18 mouse cellular contexts compared by ENCODE assay signal in genomic region chr6:31299395-31299794, GRCm38 (mm10).
DNase-seq lines count a peak whose midpoint lies in the region; ATAC-seq and TF ChIP-seq lines count a peak whose summit lies in the region.
"Had no signal": no experiment of that assay in that cellular context is flagged by ENCODE, and none has a peak within 500 bp of the region (broad histone marks: within the 10 kb centered on the region; RNA-seq: fewer than 3 reads in every experiment).

No protein-coding gene starts in this region.

- WGBS in midbrain, embryonic 11.5 days = 87% methylated on average over 7 of the region's 7 CpGs
- WGBS in midbrain, postnatal 0 days = 86% methylated on average over 7 of the region's 7 CpGs

- H3K9me3 ChIP-seq in midbrain, embryonic 11.5 days (ENCODE audit: control insufficient read depth, low read length) = no peaks in the 10 kb centered on the region
- no peaks in the 10 kb centered on the region for H3K9me3 ChIP-seq in midbrain, postnatal 0 days (ENCODE audit: low read length)
- H3K9me3 ChIP-seq: embryonic facial prominence, embryonic 10.5 days; embryonic facial prominence, embryonic 12.5 days; forebrain, embryonic 13.5 days; forebrain, embryonic 15.5 days had no signal

- no peaks in the 10 kb centered on the region for H3K36me3 ChIP-seq in midbrain, embryonic 11.5 days (ENCODE audit: control insufficient read depth, insufficient read depth, low read length)
- H3K36me3 ChIP-seq in midbrain, postnatal 0 days (ENCODE audit: insufficient read depth, low read length) = no peaks in the 10 kb centered on the region
- H3K36me3 ChIP-seq: embryonic facial prominence, embryonic 10.5 days; embryonic facial prominence, embryonic 12.5 days; forebrain, embryonic 15.5 days had no signal

- ATAC-seq in midbrain, embryonic 11.5 days (ENCODE audit: low FRiP score) = no peak
- ATAC-seq in midbrain, postnatal 0 days (ENCODE audit: low FRiP score) = no peak
- ATAC-seq: forebrain, embryonic 13.5 days; forebrain, embryonic 15.5 days had no signal

- no peaks in the 10 kb centered on the region for H3K4me1 ChIP-seq in midbrain, embryonic 11.5 days (ENCODE audit: control insufficient read depth, insufficient read depth, low read length)
- H3K4me1 ChIP-seq in midbrain, postnatal 0 days (ENCODE audit: insufficient read depth, low read length) = no peaks in the 10 kb centered on the region
- H3K4me1 ChIP-seq: embryonic facial prominence, embryonic 10.5 days; embryonic facial prominence, embryonic 12.5 days; forebrain, embryonic 13.5 days; forebrain, embryonic 15.5 days had no signal

- no peaks in the 10 kb centered on the region for H3K27me3 ChIP-seq in midbrain, embryonic 11.5 days (ENCODE audit: control insufficient read depth, insufficient read depth, low read length)
- H3K27me3 ChIP-seq in midbrain, postnatal 0 days (ENCODE audit: insufficient read depth, low read length) = no peaks in the 10 kb centered on the region
- H3K27me3 ChIP-seq: embryonic facial prominence, embryonic 12.5 days; forebrain, embryonic 13.5 days; forebrain, embryonic 15.5 days had no signal

- no peak overlapping the region for H3K4me2 ChIP-seq in midbrain, embryonic 11.5 days
- H3K4me2 ChIP-seq in midbrain, postnatal 0 days (ENCODE audit: low read depth, low read length, poor library complexity, severe bottlenecking) = no peak overlapping the region
- H3K4me2 ChIP-seq: embryonic facial prominence, embryonic 12.5 days; forebrain, embryonic 13.5 days; forebrain, embryonic 15.5 days had no signal

- H3K4me3 ChIP-seq in layer of hippocampus, adult 2 months = no peak overlapping the region
- H3K4me3 ChIP-seq in midbrain, embryonic 11.5 days (ENCODE audit: low read depth, low read length) = no peak overlapping the region
- H3K4me3 ChIP-seq in midbrain, postnatal 0 days (ENCODE audit: low read depth, low read length) = no peak overlapping the region
- H3K4me3 ChIP-seq: embryonic facial prominence, embryonic 10.5 days; embryonic facial prominence, embryonic 12.5 days; forebrain, embryonic 13.5 days; forebrain, embryonic 15.5 days had no signal

- no peak overlapping the region for H3K9ac ChIP-seq in midbrain, embryonic 11.5 days (ENCODE audit: low read length)
- H3K9ac ChIP-seq in midbrain, postnatal 0 days (replicated peaks; ENCODE audit: low read length, poor library complexity, severe bottlenecking) = no peak overlapping the region
- H3K9ac ChIP-seq: embryonic facial prominence, embryonic 12.5 days; forebrain, embryonic 13.5 days; forebrain, embryonic 15.5 days had no signal

- no peak for DNase-seq in layer of hippocampus, adult 2 months (ENCODE audit: low spot score in 2 of 2)
- DNase-seq in layer of hippocampus, adult 8-10 months (ENCODE audit: low spot score in 2 of 2) = no peak
- peak; percentile 39 for DNase-seq in midbrain, embryonic 11.5 days (ENCODE audit: low spot score, missing footprints)
- DNase-seq in midbrain, postnatal 0 days (ENCODE audit: low spot score) = no peak
- peak; percentile 80 for DNase-seq in brain, adult 2 months (ENCODE audit: low read depth, low spot score)
- no peak for DNase-seq in heart, postnatal 36 days
- DNase-seq: adrenal gland, adult 2 months; adrenal gland, postnatal 10 days; adrenal gland, postnatal 25 days; cerebellum, adult 11-12 months; cerebellum, adult 2 months; cerebellum, adult 9-10 months; cerebellum, postnatal 10 days; cerebellum, postnatal 25 days had no signal

- peak overlapping the region; percentile 36; the same call in 1 of the 2 replicates for H3K27ac ChIP-seq in layer of hippocampus, adult 2 months
- no peak overlapping the region for H3K27ac ChIP-seq in midbrain, embryonic 11.5 days (ENCODE audit: low read depth, low read length)
- H3K27ac ChIP-seq in midbrain, postnatal 0 days (ENCODE audit: low read depth, low read length) = no peak overlapping the region
- H3K27ac ChIP-seq: embryonic facial prominence, embryonic 10.5 days; embryonic facial prominence, embryonic 12.5 days; forebrain, embryonic 13.5 days; forebrain, embryonic 15.5 days had no signal

- TF ChIP-seq CTCF in layer of hippocampus, adult 2 months (conservative IDR thresholded peaks at IDR 0.05) = no peak
- TF ChIP-seq CTCF in midbrain, postnatal 0 days (IDR thresholded peaks at IDR 0.05) = no peak

- intact Hi-C loops in heart, postnatal 36 days (cut with DNase I) = no loop called here

Comparison
In these comparisons a context has a peak if more than half of its experiments do, and no peak if none do; other contexts are left out.
1. DNase-seq: peak in midbrain, embryonic 11.5 days (single experiment) and brain, adult 2 months (single experiment); none in layer of hippocampus, adult 2 months (0 of 2), layer of hippocampus, adult 8-10 months (0 of 2), midbrain, postnatal 0 days (single experiment) and heart, postnatal 36 days (0 of 2).